Mouse (Mus musculus): ENCODE data around the gene Zfp981. TPM values are rescaled to one million over a fixed set of nuclear protein-coding genes. Genes with fewer than 3 reads are reported as not detected.
"Not testable (repeated sequence)": the region's sequence is repeated elsewhere in the genome, so short reads cannot be mapped to it uniquely, and the experiment has no call there.

The Zfp981 gene
- total RNA-seq, 2 experiments from 2014 or later: 0.13 to 0.27 TPM

DNA sequence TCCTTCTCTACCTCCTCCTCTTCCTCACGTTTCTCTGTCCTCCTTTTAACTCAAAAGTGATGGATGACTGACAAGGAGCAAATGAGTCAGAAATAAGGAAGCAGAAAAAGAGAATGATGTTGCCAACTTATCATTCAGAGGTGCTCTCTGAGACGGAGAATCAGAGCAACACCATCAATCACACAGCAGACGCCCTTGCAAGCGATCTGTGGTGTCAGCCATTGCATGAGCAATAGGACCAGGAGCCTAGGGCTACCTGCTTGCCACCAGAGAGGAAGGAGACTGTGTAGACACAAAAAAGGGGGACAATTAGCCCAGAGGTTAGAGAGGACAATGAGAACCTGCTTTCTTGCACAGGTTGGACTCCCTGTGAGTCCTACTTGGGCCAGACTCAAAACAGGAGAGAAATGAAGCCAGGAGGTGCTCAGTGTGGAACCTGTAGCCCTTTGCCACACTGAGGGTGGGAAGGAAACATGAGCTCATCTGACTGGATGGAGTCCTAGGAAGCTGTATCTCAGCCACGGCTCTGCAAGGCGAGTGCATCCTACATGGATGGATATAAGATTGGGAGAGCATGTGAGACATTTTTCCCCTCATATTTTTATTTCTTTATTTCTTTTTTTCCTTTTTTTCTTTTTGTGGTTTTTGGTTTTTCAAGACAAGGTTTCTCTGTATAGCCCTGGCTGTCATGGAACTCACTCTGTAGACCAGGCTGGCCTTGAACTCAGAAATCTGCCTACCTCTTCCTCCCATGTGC, 16.5 kb upstream of the Zfp981 start:
- DNase-seq: not testable (repeated sequence)

DNA sequence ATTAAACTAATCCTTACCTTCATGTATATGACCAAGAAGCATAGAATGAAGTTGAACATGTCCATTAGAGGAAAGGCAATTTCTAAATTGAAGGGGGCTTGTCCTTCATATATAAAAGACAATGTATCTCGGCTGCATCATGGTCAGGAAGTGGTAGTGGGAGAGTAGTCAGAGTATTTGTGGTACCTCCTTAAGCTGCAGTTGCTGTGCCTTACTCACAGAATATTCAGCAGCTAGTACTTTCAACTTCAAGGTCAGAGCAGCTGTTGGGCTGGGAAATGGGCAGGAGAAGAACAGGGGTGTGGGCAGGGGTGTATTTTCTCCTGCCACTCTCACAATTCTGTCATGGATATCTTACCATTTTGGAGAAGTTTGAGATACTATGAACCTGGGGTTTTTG, 15.1 kb upstream of the Zfp981 start:
- not testable (repeated sequence) for DNase-seq

DNA sequence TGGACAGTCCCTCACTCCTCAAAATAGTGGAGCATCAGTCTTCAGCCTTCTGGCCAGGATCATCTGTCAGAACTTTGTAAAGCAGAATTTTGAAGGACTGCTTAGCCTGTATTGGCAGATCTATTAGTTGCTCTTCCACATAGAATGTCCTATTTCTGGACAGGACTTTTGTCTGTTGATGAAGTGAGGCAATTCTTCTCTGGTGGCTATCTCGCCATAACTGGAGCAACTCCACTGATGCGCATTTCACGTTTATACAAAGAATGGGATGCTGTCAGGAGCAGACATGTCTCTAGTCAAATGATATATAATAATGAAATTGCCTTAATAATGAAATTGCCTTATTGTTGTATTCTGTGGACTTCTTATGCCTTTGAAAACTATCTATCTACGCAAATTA, 12.6 kb upstream of the Zfp981 start:
- DNase-seq: not testable (repeated sequence)

DNA sequence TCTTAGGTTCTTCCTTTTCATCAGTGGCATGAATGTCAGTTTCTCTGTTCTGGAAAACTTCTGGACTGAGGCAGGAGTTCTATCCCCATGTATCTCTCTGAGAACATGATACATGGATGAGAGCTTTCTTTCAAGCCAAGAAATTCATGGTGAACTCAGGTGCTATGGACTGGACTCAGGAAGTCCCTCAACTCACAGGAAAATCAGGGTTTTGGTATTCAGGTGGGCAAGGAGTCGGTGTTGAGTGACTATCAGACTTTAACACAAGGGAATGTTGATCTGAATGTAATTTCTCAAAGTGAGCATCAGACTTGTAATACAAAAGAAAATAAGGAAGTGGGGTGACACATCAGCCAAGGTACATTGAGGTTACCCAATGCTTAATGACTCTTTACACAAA, 9.8 kb upstream of the Zfp981 start:
- DNase-seq: not testable (repeated sequence)

DNA sequence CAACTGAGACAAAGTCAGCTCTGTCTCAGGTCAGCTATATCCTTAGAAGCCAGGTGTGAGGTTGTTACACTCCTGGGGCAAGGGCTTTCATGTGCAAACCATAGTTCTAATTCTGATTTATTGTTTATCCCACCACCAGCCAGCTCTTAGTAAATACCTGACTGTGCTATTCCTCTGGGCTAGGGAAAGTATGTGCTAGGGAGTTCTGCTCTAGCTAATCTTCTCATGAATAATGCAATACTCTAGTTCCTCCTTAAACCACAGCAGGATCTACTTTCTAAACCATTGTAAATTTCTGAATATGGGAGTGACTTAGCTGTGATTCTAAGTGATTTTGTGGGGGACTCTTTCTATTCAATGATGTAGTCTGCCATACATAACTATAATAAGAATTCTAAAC, 9.4 kb upstream of the Zfp981 start:
- no peak for DNase-seq

DNA sequence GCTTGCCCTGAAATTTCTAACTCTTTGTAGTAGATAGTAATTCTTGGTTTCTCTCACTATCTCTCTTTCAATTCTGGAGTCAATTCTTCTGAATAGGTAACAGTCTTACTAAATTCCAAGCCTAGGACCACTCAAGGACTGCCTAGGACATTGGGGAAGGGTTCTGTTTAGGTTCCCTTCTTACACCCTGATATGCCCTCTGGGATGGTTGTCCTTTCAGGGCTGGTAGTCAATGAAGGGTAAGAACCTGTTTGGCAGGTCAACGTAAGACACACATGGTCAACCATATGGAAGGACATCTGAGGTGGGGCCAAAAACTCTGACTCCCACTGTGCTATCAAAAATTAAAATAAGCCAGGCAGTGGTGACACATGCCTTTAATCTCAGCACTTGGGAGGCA, 9.0 kb upstream of the Zfp981 start:
- no peak for DNase-seq

DNA sequence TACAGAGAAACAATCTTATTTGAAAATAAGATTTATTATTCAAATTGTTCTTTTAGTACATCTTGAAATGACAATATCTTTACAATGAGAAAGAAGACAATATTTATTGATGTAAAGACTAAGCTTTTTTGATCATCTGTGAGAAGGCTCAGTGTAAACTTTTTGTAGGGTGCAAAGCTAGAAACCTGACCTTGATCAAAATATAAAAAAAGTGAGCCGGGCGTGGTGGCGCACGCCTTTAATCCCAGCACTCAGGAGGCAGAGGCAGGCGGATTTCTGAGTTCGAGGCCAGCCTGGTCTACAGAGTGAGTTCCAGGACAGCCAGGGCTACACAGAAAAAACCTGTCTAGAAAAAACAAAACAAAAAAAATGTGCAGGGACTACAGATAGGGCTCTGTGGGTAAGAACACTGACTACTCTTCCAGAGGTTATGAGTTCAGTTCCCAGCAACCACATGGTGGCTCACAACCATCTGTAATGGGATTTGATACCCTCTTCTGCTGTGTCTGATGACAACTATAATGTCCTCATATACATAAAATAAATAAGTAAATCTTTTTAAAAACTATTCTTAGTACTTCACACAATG, 8.4 kb upstream of the Zfp981 start:
- not testable (repeated sequence) for DNase-seq

DNA sequence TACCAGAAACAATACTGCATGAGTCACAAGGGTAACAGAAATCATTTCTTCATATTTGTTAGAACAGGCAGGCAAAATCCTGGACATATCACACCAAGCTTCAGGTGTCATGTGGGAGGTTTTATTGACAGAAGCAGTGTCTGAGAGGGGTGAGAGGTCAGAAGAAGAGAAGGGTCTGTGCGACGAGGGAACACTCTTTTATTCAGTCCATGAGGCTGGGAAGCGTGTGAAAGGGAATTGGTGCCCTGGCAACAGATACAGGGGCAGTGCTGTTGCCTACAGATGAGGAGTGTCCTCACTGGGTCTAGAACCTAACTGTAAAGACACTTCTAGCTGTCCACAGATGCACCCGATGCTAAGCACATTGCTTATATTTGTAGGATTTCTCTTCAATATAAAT, 6.8 kb upstream of the Zfp981 start:
- no peak for DNase-seq

DNA sequence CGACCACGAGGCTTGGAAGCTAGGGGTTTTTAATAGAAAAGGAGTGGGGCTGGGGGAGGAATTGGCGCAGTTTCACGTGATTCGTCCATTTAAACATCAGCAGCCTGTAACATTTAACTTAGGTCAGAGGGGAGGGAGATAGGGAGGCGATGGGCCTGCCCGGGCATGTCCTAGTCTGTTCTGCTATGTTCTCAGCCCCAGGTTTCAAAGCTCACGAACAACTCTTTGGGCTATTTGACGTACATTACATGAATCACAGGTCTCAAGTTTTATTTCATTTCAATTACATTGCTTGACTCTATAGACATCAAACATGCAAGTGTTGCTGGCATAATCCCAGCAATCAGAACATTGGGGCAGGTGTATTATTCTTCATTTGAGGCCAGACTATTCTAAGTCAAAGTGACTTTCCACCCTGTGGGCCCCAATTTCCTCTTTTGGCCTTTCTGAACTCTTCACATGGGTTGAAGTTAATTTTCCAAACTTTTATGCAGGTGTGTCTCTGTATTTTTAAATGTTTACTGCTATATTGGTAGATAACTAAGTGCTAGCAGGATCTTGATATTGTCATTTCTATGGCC, 4.0 kb upstream of the Zfp981 start:
- not testable (repeated sequence) for DNase-seq

DNA sequence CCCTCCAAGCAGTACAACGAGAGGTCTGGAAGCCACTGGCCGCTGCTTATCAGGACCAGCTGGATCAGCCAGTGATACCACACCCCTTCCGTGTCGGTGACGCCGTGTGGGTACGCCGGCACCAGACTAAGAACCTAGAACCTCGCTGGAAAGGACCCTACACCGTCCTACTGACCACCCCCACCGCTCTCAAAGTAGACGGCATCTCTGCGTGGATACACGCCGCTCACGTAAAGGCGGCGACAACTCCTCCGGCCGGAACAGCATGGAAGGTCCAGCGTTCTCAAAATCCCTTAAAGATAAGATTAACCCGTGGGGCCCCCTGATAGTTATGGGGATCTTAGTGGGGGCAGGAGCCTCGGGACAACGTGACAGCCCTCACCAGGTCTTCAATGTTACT, 7.2 kb downstream of the Zfp981 start:
- DNase-seq: not testable (repeated sequence)

DNA sequence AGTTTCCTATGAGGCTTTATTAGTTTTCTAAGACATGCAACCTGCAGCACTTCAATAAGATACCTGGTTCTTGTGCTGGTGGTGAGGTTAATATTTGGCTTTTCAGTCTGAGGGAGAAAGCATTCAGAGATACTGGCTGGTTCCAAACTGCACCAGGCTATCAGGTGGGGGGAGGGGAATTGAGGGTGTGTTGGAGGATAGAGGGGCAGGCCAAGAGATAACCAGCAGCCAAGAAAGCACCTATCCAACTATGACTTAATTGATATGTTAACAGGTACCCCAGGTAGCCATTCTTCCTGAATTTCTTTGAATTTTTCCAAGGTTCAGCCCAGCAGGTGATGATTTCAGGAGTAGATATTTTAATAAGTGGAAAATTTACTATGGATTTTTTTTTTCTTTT, 10.0 kb downstream of the Zfp981 start:
- DNase-seq: not testable (repeated sequence)

DNA sequence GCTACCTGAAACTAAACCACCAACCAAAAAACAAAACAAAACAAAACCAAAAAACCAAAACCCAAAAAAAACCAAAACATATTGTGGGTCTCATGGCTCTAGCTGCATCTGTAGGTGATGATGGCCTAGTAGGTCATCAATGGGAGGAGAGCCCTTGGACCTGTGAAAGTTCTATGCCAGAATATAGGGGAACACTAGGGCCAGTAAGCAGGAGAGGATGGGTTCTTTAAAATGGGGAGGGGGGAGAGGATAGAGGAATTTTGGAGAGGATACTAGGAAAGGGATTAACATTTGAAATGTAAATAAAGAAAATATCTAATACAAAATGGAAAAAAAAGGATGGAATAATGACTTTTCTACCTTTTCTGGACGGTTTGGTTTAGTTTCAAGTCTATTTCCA, 14.6 kb downstream of the Zfp981 start:
- no peak for DNase-seq

DNA sequence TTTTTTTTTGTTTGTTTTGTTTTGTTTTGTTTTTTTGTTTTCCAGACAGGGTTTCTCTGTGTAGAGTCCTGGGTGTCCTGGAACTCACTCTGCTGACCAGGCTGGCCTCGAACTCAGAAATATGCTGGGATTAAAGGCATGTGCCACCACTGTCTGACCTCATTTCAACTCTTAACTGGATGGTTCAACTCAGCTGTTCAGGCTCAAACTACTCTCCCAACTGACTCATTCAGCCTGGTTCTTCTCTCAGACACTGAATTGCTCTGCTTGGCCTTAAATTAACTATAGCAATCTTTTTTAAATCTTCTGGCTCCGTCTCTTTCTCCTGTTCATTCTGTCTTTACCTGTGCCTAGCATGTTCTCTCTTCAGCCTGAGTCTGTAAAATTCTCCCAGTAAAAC, 15.3 kb downstream of the Zfp981 start:
- not testable (repeated sequence) for DNase-seq

DNA sequence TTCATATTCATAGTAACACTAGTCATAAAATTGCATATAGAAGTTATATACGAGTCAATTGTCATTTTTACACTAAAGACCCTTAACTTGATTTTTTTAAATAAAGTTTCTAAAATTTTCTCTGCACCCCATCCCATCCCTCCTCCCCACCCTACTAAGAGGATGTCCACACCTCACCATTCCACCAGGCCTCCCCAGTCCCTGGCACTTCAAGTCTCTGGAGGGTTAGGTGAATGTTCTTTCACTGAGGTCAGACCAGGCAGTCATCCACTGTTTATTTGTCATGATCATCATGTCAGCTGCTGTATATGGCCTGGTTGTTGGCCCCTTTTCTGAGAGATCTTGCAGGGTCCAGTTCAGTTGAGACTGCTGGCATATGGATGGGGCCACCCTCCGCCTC, 18.9 kb downstream of the Zfp981 start:
- DNase-seq: no peak

DNA sequence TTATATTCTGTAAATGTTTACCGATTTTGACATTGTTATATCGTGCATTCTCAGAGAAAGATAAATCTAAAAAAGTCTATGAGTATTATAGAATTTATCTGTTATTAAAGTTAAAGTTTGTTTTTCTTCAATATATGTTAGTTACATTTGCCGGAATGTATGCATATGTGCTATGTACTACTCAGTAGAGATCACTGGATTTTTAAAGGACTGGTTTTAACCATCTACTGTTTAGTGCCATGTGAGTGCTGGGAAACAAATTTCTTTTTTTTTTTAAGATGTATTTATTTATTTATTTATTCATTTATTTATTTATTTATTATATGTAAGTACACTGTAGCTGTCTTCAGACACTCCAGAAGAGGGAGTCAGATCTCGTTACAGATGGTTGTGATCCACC, 32.7 kb downstream of the Zfp981 start:
- no peak for DNase-seq

DNA sequence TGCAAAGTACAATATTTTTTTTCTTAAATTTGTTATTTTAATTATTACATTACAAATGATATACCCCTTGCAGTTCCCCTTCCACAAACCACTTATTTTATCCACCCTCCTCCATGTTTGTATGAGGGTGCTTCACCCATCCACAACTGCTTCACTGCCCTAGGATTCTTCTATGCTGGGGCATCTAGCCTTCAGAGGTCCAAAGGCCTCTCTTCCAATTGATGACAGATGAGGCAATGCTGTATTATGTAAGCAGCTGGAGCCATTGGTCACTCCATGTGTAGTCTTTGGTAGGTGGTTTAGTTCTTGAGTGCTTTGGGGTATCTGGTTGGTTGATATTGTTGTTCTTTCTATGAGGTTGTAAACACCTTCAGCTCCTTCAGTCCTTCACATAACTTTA, 34.1 kb downstream of the Zfp981 start:
- DNase-seq: no peak

DNA sequence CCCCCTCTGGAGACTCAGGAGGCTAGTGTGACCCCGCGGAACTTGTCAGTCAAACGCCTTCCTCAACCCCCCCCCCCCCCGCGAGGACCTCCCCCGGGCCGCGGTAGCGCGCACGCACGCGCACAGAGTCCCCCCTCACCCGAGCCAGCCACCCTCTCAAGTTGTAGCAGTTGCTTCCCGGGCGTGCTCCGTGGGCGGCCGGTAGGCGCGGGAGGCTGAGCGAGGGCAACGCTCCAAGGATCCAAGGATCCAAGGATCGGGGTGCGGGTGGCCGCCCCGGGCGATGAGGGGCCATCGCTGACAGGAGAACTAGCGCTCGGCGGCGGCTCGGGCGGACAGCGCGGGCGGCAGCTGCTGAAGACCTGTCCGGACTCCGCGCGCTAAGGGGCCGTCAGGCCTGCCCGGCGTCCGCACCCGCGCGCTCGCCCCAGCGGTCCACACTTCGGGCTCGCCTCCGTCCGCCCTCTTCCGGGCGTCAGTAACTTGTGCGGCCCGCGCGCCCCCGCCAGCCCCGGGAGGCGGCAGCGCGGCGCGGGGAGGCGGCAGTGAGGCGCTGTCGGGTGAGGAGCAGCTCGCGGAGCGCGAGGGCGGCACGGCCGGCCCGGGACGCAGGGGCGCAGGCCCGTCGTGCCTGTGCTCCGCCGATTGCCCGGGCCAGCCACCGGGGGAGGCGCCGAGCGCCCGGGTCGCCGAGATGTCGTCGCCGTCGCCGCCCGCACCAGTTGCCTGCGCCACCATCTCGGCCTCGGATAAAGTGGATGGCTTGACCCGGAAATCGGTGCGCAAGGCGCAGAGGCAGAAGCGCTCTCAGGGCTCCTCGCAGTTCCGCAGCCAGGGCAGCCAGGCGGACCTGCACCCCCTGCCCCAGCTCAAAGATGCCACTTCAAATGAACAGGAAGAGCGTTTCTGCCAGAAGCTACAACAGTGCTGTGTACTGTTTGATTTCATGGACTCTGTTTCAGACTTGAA, 78.4 kb downstream of the Zfp981 start:
- DNase-seq: not testable (repeated sequence)

Other genes starting within 250 kb of the Zfp981 start
- 1 to 10 TPM in 1 of 2 experiments, under 1 TPM in 1; 0.56 to 1.0 TPM for gene Zfp992, start 53.0 kb upstream of the Zfp981 start, total RNA-seq (2021)
- gene Zfp993, start 108.9 kb downstream of the Zfp981 start, total RNA-seq (2021): 1 to 10 TPM; 2.1 to 2.3 TPM

All from gastrocnemius, postnatal 25 days (tissue).